Mouse (Mus musculus): ENCODE data around the gene Fam135a. TPM values are rescaled to one million over a fixed set of nuclear protein-coding genes. Genes with fewer than 3 reads are reported as not detected.

Fam135a gene
- polyA plus RNA-seq, 1 experiment from 2014 or later = 28.9 TPM

Other genes with a start within 250 kb of the Fam135a start
- gene Smap1, start 178.0 kb downstream of the Fam135a start, polyA plus RNA-seq (2014; fragmentation: Nextera tagmentation; extraction: Ambion mirVana) = 41.5 and 44.1 TPM in 2 replicates
- 83.7 and 99.1 TPM in 2 replicates for gene Sdhaf4, start 94.7 kb downstream of the Fam135a start, polyA plus RNA-seq (2014; fragmentation: Nextera tagmentation; extraction: Ambion mirVana)
- gene Col9a1, start 77.3 kb upstream of the Fam135a start, polyA plus RNA-seq (2014; fragmentation: Nextera tagmentation; extraction: Ambion mirVana) = 4.8 and 6.9 TPM in 2 replicates

Data from heart, embryonic 14.5 days (tissue).